Comparison of ENCODE assay signal across 17 mouse cellular contexts in the genomic region with DNA sequence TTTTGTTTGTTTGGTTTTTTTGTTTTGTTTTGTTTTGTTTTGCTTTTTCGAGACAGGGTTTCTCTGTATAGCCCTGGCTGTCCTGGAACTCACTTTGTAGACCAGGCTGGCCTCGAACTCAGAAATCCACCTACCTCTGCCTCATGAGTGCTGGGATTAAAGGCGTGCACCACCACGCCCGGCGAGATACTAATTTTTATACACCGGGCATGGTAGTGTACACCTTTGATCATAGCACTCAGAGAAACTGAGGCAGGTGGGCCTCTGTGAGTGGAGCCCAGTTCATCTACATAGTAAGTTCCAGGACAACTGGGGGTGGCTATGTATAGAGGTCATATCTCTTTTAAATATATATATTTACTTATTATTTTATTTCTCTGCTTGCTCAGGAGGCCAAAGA. TPM values are rescaled to one million over a fixed set of nuclear protein-coding genes. Genes with fewer than 3 reads are reported as not detected.
DNase-seq lines count a peak whose midpoint lies in the region; ATAC-seq and TF ChIP-seq lines count a peak whose summit lies in the region.
"Not testable (repeated sequence)": the region's sequence is repeated elsewhere in the genome, so short reads cannot be mapped to it uniquely, and the experiment has no call there.
"Had no signal": no experiment of that assay in that cellular context is flagged by ENCODE, and none has a peak within 500 bp of the region (broad histone marks: within the 10 kb centered on the region; RNA-seq: fewer than 3 reads in every experiment).

No protein-coding gene starts in this region.

- TF ChIP-seq CTCF in MEL (IDR thresholded peaks at IDR 0.05 in 2 of 3, conservative IDR thresholded peaks at IDR 0.05 in 1 of 3; ENCODE audit: control insufficient read depth in 1 of 3, insufficient read depth in 1 of 3, low read depth in 2 of 3, low read length in 3 of 3, poor library complexity in 1 of 3, severe bottlenecking in 1 of 3); heart, adult 2 months (IDR thresholded peaks at IDR 0.05); intestine, postnatal 0 days (IDR thresholded peaks at IDR 0.05; ENCODE audit: low read depth); liver, postnatal 0 days (IDR thresholded peaks at IDR 0.05; ENCODE audit: low read depth): not testable (repeated sequence)

- TF ChIP-seq EP300 in MEL (IDR thresholded peaks at IDR 0.05; ENCODE audit: low read depth in 1 of 2, low read length in 2 of 2); heart, adult 2 months (IDR thresholded peaks at IDR 0.05; ENCODE audit: insufficient read depth, low read depth, low read length); liver, postnatal 0 days (IDR thresholded peaks at IDR 0.05; ENCODE audit: low read depth): not testable (repeated sequence)

- peak overlapping the region in 1 of 2 experiments; percentile 66; a peak in 1 of 4 replicates for H3K4me3 ChIP-seq in MEL (ENCODE audit: control insufficient read depth in 1 of 2, insufficient read depth in 1 of 2, low read depth in 2 of 2, low read length in 2 of 2)
- not testable (repeated sequence) for H3K4me3 ChIP-seq in embryonic facial prominence, embryonic 13.5 days; heart, adult 2 months; intestine, postnatal 0 days (ENCODE audit: low read depth, low read length); limb, embryonic 13.5 days; liver, postnatal 0 days (ENCODE audit: low read depth, low read length); neural tube, embryonic 13.5 days

- not testable (repeated sequence) for H3K9me3 ChIP-seq in MEL (replicated peaks; ENCODE audit: insufficient read depth, low read length); embryonic facial prominence, embryonic 13.5 days; intestine, postnatal 0 days (ENCODE audit: control insufficient read depth); limb, embryonic 13.5 days; liver, postnatal 0 days (ENCODE audit: low read length); neural tube, embryonic 13.5 days

- not testable (repeated sequence) for H3K27me3 ChIP-seq in MEL (ENCODE audit: control insufficient read depth in 1 of 2, insufficient read depth in 2 of 2, low read length in 2 of 2); heart, adult 2 months (ENCODE audit: control insufficient read depth, insufficient read depth, low read length); intestine, postnatal 0 days (replicated peaks; ENCODE audit: control insufficient read depth, insufficient read depth, low read length)
- H3K27me3 ChIP-seq in embryonic facial prominence, embryonic 13.5 days = peaks cover 15% of the 10 kb centered on the region
- H3K27me3 ChIP-seq in limb, embryonic 13.5 days = peaks cover 18% of the 10 kb centered on the region
- H3K27me3 ChIP-seq in liver, postnatal 0 days (ENCODE audit: insufficient read depth, low read length) = peaks cover 10% of the 10 kb centered on the region
- peaks cover 32% of the 10 kb centered on the region for H3K27me3 ChIP-seq in neural tube, embryonic 13.5 days

- peak overlapping the region; percentile 63 for H3K9ac ChIP-seq in MEL (ENCODE audit: control insufficient read depth, low read depth, low read length, poor library complexity, severe bottlenecking)
- not testable (repeated sequence) for H3K9ac ChIP-seq in embryonic facial prominence, embryonic 13.5 days; heart, adult 2 months (ENCODE audit: low read depth, low read length); intestine, postnatal 0 days (ENCODE audit: low read depth, low read length); limb, embryonic 13.5 days; liver, postnatal 0 days (replicated peaks); neural tube, embryonic 13.5 days

- not testable (repeated sequence) for ATAC-seq in embryonic facial prominence, embryonic 13.5 days (ENCODE audit: insufficient number of reproducible peaks, insufficient read depth, low FRiP score, low TSS enrichment, low read depth); intestine, postnatal 0 days; limb, embryonic 13.5 days (ENCODE audit: low FRiP score, low read depth); liver, postnatal 0 days; neural tube, embryonic 13.5 days (ENCODE audit: low read depth)

- 95% methylated on average over 7 of the region's 7 CpGs for WGBS in embryonic facial prominence, embryonic 13.5 days
- 92% methylated on average over 7 of the region's 7 CpGs for WGBS in heart, adult 2 months
- 91% methylated on average over 7 of the region's 7 CpGs for whole genome bisulfite sequencing in intestine, postnatal 0 days
- WGBS in limb, embryonic 13.5 days = 96% methylated on average over 7 of the region's 7 CpGs
- 83% methylated on average over 7 of the region's 7 CpGs for WGBS in liver, postnatal 0 days (ENCODE audit: insufficient replicate concordance)
- 91% methylated on average over 7 of the region's 7 CpGs for WGBS in neural tube, embryonic 13.5 days

- peaks cover 4 to 19% of the 10 kb centered on the region in 2 experiments; a peak in 3 of 4 replicates for H3K4me1 ChIP-seq in MEL (ENCODE audit: control insufficient read depth in 1 of 2, insufficient read depth in 2 of 2, low read length in 2 of 2)
- H3K4me1 ChIP-seq in embryonic facial prominence, embryonic 13.5 days = peaks cover 40% of the 10 kb centered on the region
- not testable (repeated sequence) for H3K4me1 ChIP-seq in heart, adult 2 months (ENCODE audit: control insufficient read depth, insufficient read depth, low read length); intestine, postnatal 0 days (replicated peaks; ENCODE audit: control insufficient read depth, insufficient read depth, low read length)
- H3K4me1 ChIP-seq in limb, embryonic 13.5 days = peaks cover 46% of the 10 kb centered on the region
- H3K4me1 ChIP-seq in liver, postnatal 0 days (ENCODE audit: insufficient read depth) = peaks cover 18% of the 10 kb centered on the region
- H3K4me1 ChIP-seq in neural tube, embryonic 13.5 days (replicated peaks) = peaks cover 34% of the 10 kb centered on the region

- H3K4me2 ChIP-seq in embryonic facial prominence, embryonic 13.5 days = peak overlapping the region; percentile 90
- peak overlapping the region; percentile 93; the same call in 1 of the 2 replicates for H3K4me2 ChIP-seq in intestine, postnatal 0 days (replicated peaks; ENCODE audit: low read depth)
- H3K4me2 ChIP-seq in limb, embryonic 13.5 days (replicated peaks) = not testable (repeated sequence)
- H3K4me2 ChIP-seq in liver, postnatal 0 days (ENCODE audit: low read depth, low read length) = peak overlapping the region; percentile 83; the same call in 1 of the 2 replicates
- peak overlapping the region; percentile 77; the same call in 1 of the 2 replicates for H3K4me2 ChIP-seq in neural tube, embryonic 13.5 days

- DNase-seq in MEL (ENCODE audit: low read depth, low spot score); heart, adult 2 months; liver, postnatal 0 days: not testable (repeated sequence)

- not testable (repeated sequence) for H3K79me2 ChIP-seq in MEL (ENCODE audit: control insufficient read depth, insufficient read depth, low read length, poor library complexity); heart, adult 2 months (replicated peaks; ENCODE audit: control insufficient read depth, insufficient read depth, low read length)

- H3K36me3 ChIP-seq in MEL (ENCODE audit: control insufficient read depth in 1 of 2, insufficient read depth in 2 of 2, low read length in 2 of 2) = peaks cover 0 to 12% of the 10 kb centered on the region in 2 experiments; a peak in 2 of 4 replicates
- peaks cover 15% of the 10 kb centered on the region for H3K36me3 ChIP-seq in embryonic facial prominence, embryonic 13.5 days
- not testable (repeated sequence) for H3K36me3 ChIP-seq in heart, adult 2 months (ENCODE audit: control insufficient read depth, insufficient read depth, low read length); intestine, postnatal 0 days (ENCODE audit: control insufficient read depth, insufficient read depth); liver, postnatal 0 days (replicated peaks; ENCODE audit: insufficient read depth, low read length); neural tube, embryonic 13.5 days
- H3K36me3 ChIP-seq in limb, embryonic 13.5 days = peaks cover 23% of the 10 kb centered on the region

- TF ChIP-seq POLR2A in MEL (IDR thresholded peaks at IDR 0.05; ENCODE audit: control insufficient read depth in 1 of 2, insufficient read depth in 1 of 2, low read depth in 1 of 2, low read length in 2 of 2, poor library complexity in 1 of 2); heart, adult 2 months (IDR thresholded peaks at IDR 0.05; ENCODE audit: insufficient read depth, low read depth, low read length): not testable (repeated sequence)

- not testable (repeated sequence) for TF ChIP-seq RAD21 in MEL (IDR thresholded peaks at IDR 0.05; ENCODE audit: low read depth, low read length)

- intact Hi-C loops in heart, adult 2 months (cut with DNase I) = not testable (repeated sequence)

- H3K27ac ChIP-seq in MEL (ENCODE audit: control insufficient read depth, low read depth, low read length) = peak overlapping the region; percentile 3; the same call in 1 of the 2 replicates
- not testable (repeated sequence) for H3K27ac ChIP-seq in embryonic facial prominence, embryonic 13.5 days; intestine, postnatal 0 days (ENCODE audit: low read depth, low read length); neural tube, embryonic 13.5 days (replicated peaks)
- peak overlapping the region; percentile 87 for H3K27ac ChIP-seq in heart, adult 2 months
- H3K27ac ChIP-seq in limb, embryonic 13.5 days = 0 out of 2 replicates have a peak overlapping the region, but pooled peaks have one; percentile 88
- H3K27ac ChIP-seq in liver, postnatal 0 days (ENCODE audit: low read depth) = peak overlapping the region; percentile 77; the same call in 1 of the 2 replicates

RNA-seq across cellular contexts. Expression of gene 1700067K01Rik, which starts 4.2 kb away (rescaled TPM):
- total RNA-seq in MEL (2012; rRNA removed) = 0.39 and 0.69 TPM in 2 replicates
- under 1 TPM in 1 of 2 experiments, not detected in 1; 0.53 TPM for polyA plus RNA-seq in MEL (2012; ENCODE audit: insufficient read depth in 1 of 2, insufficient read length in 2 of 2, low read depth in 1 of 2, low replicate concordance in 2 of 2, missing spikeins in 1 of 2)
- polyA plus RNA-seq in embryonic facial prominence, embryonic 13.5 days (2015; fragmentation: Nextera tagmentation; extraction: Ambion mirVana) = 0.73 and 1.6 TPM in 2 replicates
- under 1 TPM in 1 of 2 experiments, not detected in 1; 0.26 TPM for total RNA-seq in heart, adult 2 months (2021)
- polyA plus RNA-seq in heart, adult 2 months (2012; rRNA removed) = 0.16 and 0.50 TPM in 2 replicates
- polyA plus RNA-seq in intestine, postnatal 0 days (2015; fragmentation: Nextera tagmentation; extraction: Ambion mirVana) = 0.68 and 0.86 TPM in 2 replicates
- 1.3 and 1.4 TPM in 2 replicates for polyA plus RNA-seq in limb, embryonic 13.5 days (2015; fragmentation: Nextera tagmentation; extraction: Ambion mirVana)
- 0.87 and 0.99 TPM in 2 replicates for polyA plus RNA-seq in liver, postnatal 0 days (2015; fragmentation: Nextera tagmentation; extraction: Ambion mirVana)
- polyA plus RNA-seq in neural tube, embryonic 13.5 days (2015; fragmentation: Nextera tagmentation; extraction: Ambion mirVana) = 0.62 and 0.87 TPM in 2 replicates
- total RNA-seq: gastrocnemius, adult 18-20 months; hindbrain, postnatal 0 days; monocyte, adult 5-6 weeks had no signal
- polyA plus RNA-seq: frontal cortex, adult 2 months had no signal

RNA-seq across cellular contexts. Expression of gene 2210011C24Rik, which starts 6.5 kb away (rescaled TPM):
- total RNA-seq in MEL (2012; rRNA removed) = not detected in 2 replicates
- polyA plus RNA-seq in MEL (2012; ENCODE audit: insufficient read depth in 1 of 2, insufficient read length in 2 of 2, low read depth in 1 of 2, low replicate concordance in 2 of 2, missing spikeins in 1 of 2) = not detected
- polyA plus RNA-seq in embryonic facial prominence, embryonic 13.5 days (2015; fragmentation: Nextera tagmentation; extraction: Ambion mirVana) = 0.59 TPM in 1 of 2 replicates, not detected in the other
- 1 to 10 TPM; 2.2 to 3.7 TPM for total RNA-seq in heart, adult 2 months (2021)
- polyA plus RNA-seq in heart, adult 2 months (2012; rRNA removed) = 0.64 and 1.2 TPM in 2 replicates
- polyA plus RNA-seq in intestine, postnatal 0 days (2015; fragmentation: Nextera tagmentation; extraction: Ambion mirVana) = 4.5 and 4.7 TPM in 2 replicates
- 0.22 and 0.31 TPM in 2 replicates for polyA plus RNA-seq in limb, embryonic 13.5 days (2015; fragmentation: Nextera tagmentation; extraction: Ambion mirVana)
- 0.40 TPM in 1 of 2 replicates, not detected in the other for polyA plus RNA-seq in liver, postnatal 0 days (2015; fragmentation: Nextera tagmentation; extraction: Ambion mirVana)
- polyA plus RNA-seq in neural tube, embryonic 13.5 days (2015; fragmentation: Nextera tagmentation; extraction: Ambion mirVana) = 1.0 TPM in 1 of 2 replicates, not detected in the other
- total RNA-seq: adrenal gland, postnatal 14 days; monocyte, adult 5-6 weeks; neutrophil, adult 5-6 weeks had no signal
- polyA plus RNA-seq: embryonic facial prominence, embryonic 10.5 days; forebrain, embryonic 15.5 days; hindbrain, embryonic 11.5 days; midbrain, embryonic 14.5 days had no signal

RNA-seq across cellular contexts. Expression of gene Samd1, which starts 8.0 kb away (rescaled TPM):
- 96.7 and 111 TPM in 2 replicates for total RNA-seq in MEL (2012; rRNA removed)
- polyA plus RNA-seq in MEL (2012; ENCODE audit: insufficient read depth in 1 of 2, insufficient read length in 2 of 2, low read depth in 1 of 2, low replicate concordance in 2 of 2, missing spikeins in 1 of 2) = 100 to 1,000 TPM in 1 of 2 experiments, not detected in 1; 121 TPM
- polyA plus RNA-seq in embryonic facial prominence, embryonic 13.5 days (2015; fragmentation: Nextera tagmentation; extraction: Ambion mirVana) = 14.5 and 15.8 TPM in 2 replicates
- 10 to 100 TPM; 21.6 to 29.9 TPM for total RNA-seq in heart, adult 2 months (2021)
- polyA plus RNA-seq in heart, adult 2 months (2012; rRNA removed) = 29.7 and 32.1 TPM in 2 replicates
- 3.5 and 4.5 TPM in 2 replicates for polyA plus RNA-seq in intestine, postnatal 0 days (2015; fragmentation: Nextera tagmentation; extraction: Ambion mirVana)
- polyA plus RNA-seq in limb, embryonic 13.5 days (2015; fragmentation: Nextera tagmentation; extraction: Ambion mirVana) = 12.3 and 12.4 TPM in 2 replicates
- 3.5 and 3.8 TPM in 2 replicates for polyA plus RNA-seq in liver, postnatal 0 days (2015; fragmentation: Nextera tagmentation; extraction: Ambion mirVana)
- polyA plus RNA-seq in neural tube, embryonic 13.5 days (2015; fragmentation: Nextera tagmentation; extraction: Ambion mirVana) = 8.0 and 8.3 TPM in 2 replicates

RNA-seq across cellular contexts. Expression of gene Palm3, which starts 15.8 kb away (rescaled TPM):
- 0.65 and 0.92 TPM in 2 replicates for total RNA-seq in MEL (2012; rRNA removed)
- polyA plus RNA-seq in MEL (2012; ENCODE audit: insufficient read depth in 1 of 2, insufficient read length in 2 of 2, low read depth in 1 of 2, low replicate concordance in 2 of 2, missing spikeins in 1 of 2) = 1 to 10 TPM in 1 of 2 experiments, not detected in 1; 3.6 TPM
- polyA plus RNA-seq in embryonic facial prominence, embryonic 13.5 days (2015; fragmentation: Nextera tagmentation; extraction: Ambion mirVana) = 6.9 and 8.5 TPM in 2 replicates
- under 1 TPM; 0.20 to 0.26 TPM for total RNA-seq in heart, adult 2 months (2021)
- polyA plus RNA-seq in heart, adult 2 months (2012; rRNA removed) = 0.21 TPM in 1 of 2 replicates, not detected in the other
- 0.30 and 0.39 TPM in 2 replicates for polyA plus RNA-seq in intestine, postnatal 0 days (2015; fragmentation: Nextera tagmentation; extraction: Ambion mirVana)
- polyA plus RNA-seq in limb, embryonic 13.5 days (2015; fragmentation: Nextera tagmentation; extraction: Ambion mirVana) = 6.6 and 7.6 TPM in 2 replicates
- 0.04 TPM in 1 of 2 replicates, not detected in the other for polyA plus RNA-seq in liver, postnatal 0 days (2015; fragmentation: Nextera tagmentation; extraction: Ambion mirVana)
- 7.4 and 8.5 TPM in 2 replicates for polyA plus RNA-seq in neural tube, embryonic 13.5 days (2015; fragmentation: Nextera tagmentation; extraction: Ambion mirVana)

RNA-seq across cellular contexts. Expression of gene Prkaca, which starts 32.7 kb away (rescaled TPM):
- 23.8 and 24.7 TPM in 2 replicates for total RNA-seq in MEL (2012; rRNA removed)
- 10 to 100 TPM in 1 of 2 experiments, not detected in 1; 74.9 TPM for polyA plus RNA-seq in MEL (2012; ENCODE audit: insufficient read depth in 1 of 2, insufficient read length in 2 of 2, low read depth in 1 of 2, low replicate concordance in 2 of 2, missing spikeins in 1 of 2)
- 148 and 159 TPM in 2 replicates for polyA plus RNA-seq in embryonic facial prominence, embryonic 13.5 days (2015; fragmentation: Nextera tagmentation; extraction: Ambion mirVana)
- 100 to 1,000 TPM; 306 to 331 TPM for total RNA-seq in heart, adult 2 months (2021)
- 239 and 333 TPM in 2 replicates for polyA plus RNA-seq in heart, adult 2 months (2012; rRNA removed)
- polyA plus RNA-seq in intestine, postnatal 0 days (2015; fragmentation: Nextera tagmentation; extraction: Ambion mirVana) = 70.7 and 72.5 TPM in 2 replicates
- polyA plus RNA-seq in limb, embryonic 13.5 days (2015; fragmentation: Nextera tagmentation; extraction: Ambion mirVana) = 169 and 174 TPM in 2 replicates
- polyA plus RNA-seq in liver, postnatal 0 days (2015; fragmentation: Nextera tagmentation; extraction: Ambion mirVana) = 28.2 and 33.9 TPM in 2 replicates
- 203 and 207 TPM in 2 replicates for polyA plus RNA-seq in neural tube, embryonic 13.5 days (2015; fragmentation: Nextera tagmentation; extraction: Ambion mirVana)
